Mouse (Mus musculus): Measurements from ENCODE around the gene Runx2. TPM values are rescaled to one million over a fixed set of nuclear protein-coding genes. Genes with fewer than 3 reads are reported as not detected.

Runx2 gene
- polyA plus RNA-seq, 1 experiment from 2014 or later, result 1.3 TPM

- H3K27me3 ChIP-seq, result 0 out of 2 replicates have a peak, but pooled peaks cover 6% of the 10 kb centered on the region
- H3K9ac ChIP-seq, result no peak overlapping the region
- ATAC-seq (replicated peaks; ENCODE audit: low FRiP score), result no peak
- no peak overlapping the region for H3K4me3 ChIP-seq (replicated peaks)
- no peak overlapping the region for H3K27ac ChIP-seq
- no peaks in the 10 kb centered on the region for H3K36me3 ChIP-seq
- no peaks in the 10 kb centered on the region for H3K4me1 ChIP-seq
- no peak overlapping the region for H3K4me2 ChIP-seq
- WGBS, result 52% methylated on average over 5 of the region's 5 CpGs
- no peaks in the 10 kb centered on the region for H3K9me3 ChIP-seq (replicated peaks)
Observed at GRCm38 (mm10) chr17:44540699-44541098, 273.9 kb downstream of the Runx2 start.

GRCm38 (mm10) chr17:44538921-44539320 lies 275.7 kb downstream of the Runx2 start:
- Histone ChIP-seq H3K9me3 (replicated peaks) (no peaks in the 10 kb centered on the region), H3K4me1 (no peaks in the 10 kb centered on the region), H3K9ac (no peak overlapping the region), H3K27ac (no peak overlapping the region), H3K4me2 (no peak overlapping the region), H3K27me3 (0 out of 2 replicates have a peak, but pooled peaks cover 6% of the 10 kb centered on the region), H3K4me3 (replicated peaks) (no peak overlapping the region), H3K36me3 (no peaks in the 10 kb centered on the region)
- ATAC-seq (replicated peaks; ENCODE audit: low FRiP score), result no peak
- 46% methylated on average over 11 of the region's 11 CpGs for WGBS

DNA sequence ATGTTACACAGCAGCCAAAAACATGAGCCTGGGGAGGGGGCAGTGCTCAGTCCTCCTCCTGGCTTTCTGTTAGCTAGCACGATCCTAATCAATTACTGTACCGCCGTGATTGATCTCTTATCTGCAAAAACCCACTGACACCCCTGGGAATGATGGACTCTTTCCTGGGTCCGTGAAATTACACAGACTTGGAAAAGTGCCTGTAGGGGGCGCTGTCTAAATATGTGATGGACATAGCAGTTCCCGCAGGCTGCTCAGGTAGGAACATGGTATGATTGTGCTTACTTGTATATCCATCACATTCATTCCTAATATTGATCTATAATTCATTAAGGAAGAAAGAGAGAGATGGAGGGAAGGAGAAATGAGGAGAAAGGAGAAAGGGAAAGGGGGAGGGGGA lies 284.6 kb downstream of the Runx2 start:
- Histone ChIP-seq H3K27ac (no peak overlapping the region), H3K27me3 (no peaks in the 10 kb centered on the region), H3K4me1 (no peaks in the 10 kb centered on the region), H3K4me3 (replicated peaks) (no peak overlapping the region), H3K4me2 (no peak overlapping the region), H3K9me3 (replicated peaks) (no peaks in the 10 kb centered on the region), H3K36me3 (no peaks in the 10 kb centered on the region), H3K9ac (no peak overlapping the region)
- no peak for ATAC-seq (replicated peaks; ENCODE audit: low FRiP score)
- 79% methylated on average over 6 of the region's 6 CpGs for WGBS

DNA sequence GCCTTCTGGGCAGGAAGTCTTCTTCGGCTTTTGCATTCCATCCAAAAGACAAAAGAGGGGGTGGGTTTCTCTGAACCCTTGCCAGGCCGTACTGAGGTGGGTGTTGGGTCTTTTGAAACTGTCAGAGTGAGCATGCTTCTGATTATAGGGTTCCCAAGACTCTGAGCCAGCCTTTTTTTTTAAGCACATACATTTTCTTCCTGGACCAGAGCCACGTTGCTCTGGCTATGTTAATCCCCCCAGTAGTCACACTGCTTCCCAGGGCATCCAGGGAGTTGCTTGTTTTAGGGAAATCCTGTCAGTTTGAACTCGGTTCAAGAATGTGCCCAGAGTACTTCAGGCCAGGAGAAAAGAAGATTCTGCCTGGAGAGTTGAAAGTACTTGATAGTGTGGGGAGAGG lies 286.0 kb downstream of the Runx2 start:
- Histone ChIP-seq H3K4me2 (no peak overlapping the region), H3K27ac (no peak overlapping the region), H3K4me1 (no peaks in the 10 kb centered on the region), H3K27me3 (no peaks in the 10 kb centered on the region), H3K36me3 (no peaks in the 10 kb centered on the region), H3K9ac (no peak overlapping the region), H3K9me3 (replicated peaks) (no peaks in the 10 kb centered on the region), H3K4me3 (replicated peaks) (no peak overlapping the region)
- ATAC-seq (replicated peaks; ENCODE audit: low FRiP score), result no peak
- WGBS, result 52% methylated on average over 4 of the region's 4 CpGs

DNA sequence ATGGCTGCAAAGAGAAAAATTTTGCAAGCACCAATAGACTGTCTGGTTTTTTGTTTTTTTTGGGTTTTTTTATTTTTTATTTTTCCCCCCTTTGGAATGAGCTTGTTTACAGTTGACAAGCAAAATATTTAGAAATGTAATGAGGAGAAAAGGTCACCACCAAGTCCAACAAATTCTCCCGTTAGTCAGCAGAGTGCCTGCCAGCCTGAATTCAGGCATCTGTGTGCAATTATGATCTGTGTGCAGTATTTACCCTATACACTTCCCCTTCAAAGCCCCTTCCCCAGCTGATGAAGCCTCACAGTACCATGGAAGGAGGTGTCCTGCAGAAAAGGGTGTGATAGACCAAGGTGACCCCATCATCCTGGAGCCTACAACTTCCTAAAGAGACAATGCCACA lies 290.5 kb downstream of the Runx2 start:
- WGBS, result 81% methylated on average over 1 of the region's 1 CpGs
- ATAC-seq (replicated peaks; ENCODE audit: low FRiP score), result no peak
- no peaks in the 10 kb centered on the region for H3K27me3 ChIP-seq
- peaks cover 9% of the 10 kb centered on the region; the same call in 1 of the 2 replicates for H3K4me1 ChIP-seq
- H3K27ac ChIP-seq, result no peak overlapping the region
- no peaks in the 10 kb centered on the region for H3K9me3 ChIP-seq (replicated peaks)
- H3K4me2 ChIP-seq, result no peak overlapping the region
- no peaks in the 10 kb centered on the region for H3K36me3 ChIP-seq
- H3K4me3 ChIP-seq (replicated peaks), result no peak overlapping the region
- no peak overlapping the region for H3K9ac ChIP-seq

DNA sequence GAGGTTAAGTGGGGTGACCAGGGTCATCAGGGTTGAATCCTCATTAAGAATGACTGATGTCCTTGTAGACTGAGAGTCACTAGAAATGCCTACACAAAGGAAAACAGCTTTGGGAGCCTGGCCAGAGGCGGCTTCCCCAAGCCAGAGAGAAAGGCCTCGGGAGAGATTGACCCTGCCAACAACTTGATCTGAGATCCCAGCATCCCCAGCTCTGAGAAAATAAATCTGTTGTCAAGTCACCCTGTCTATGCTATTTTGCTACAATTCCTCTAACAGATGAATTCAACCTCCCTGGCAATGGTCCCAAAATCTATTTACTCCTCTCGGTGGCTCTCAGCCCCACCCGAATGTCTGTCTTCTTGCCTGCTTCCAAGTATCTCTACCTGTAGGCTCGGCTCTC lies 291.7 kb downstream of the Runx2 start:
- ATAC-seq (replicated peaks; ENCODE audit: low FRiP score), result no peak
- no peak overlapping the region for H3K27ac ChIP-seq
- H3K4me2 ChIP-seq, result no peak overlapping the region
- WGBS, result 32% methylated on average over 5 of the region's 5 CpGs
- H3K27me3 ChIP-seq, result no peaks in the 10 kb centered on the region
- no peaks in the 10 kb centered on the region for H3K36me3 ChIP-seq
- peaks cover 10% of the 10 kb centered on the region; the same call in 1 of the 2 replicates for H3K4me1 ChIP-seq
- H3K4me3 ChIP-seq (replicated peaks), result no peak overlapping the region
- no peak overlapping the region for H3K9ac ChIP-seq
- no peaks in the 10 kb centered on the region for H3K9me3 ChIP-seq (replicated peaks)

DNA sequence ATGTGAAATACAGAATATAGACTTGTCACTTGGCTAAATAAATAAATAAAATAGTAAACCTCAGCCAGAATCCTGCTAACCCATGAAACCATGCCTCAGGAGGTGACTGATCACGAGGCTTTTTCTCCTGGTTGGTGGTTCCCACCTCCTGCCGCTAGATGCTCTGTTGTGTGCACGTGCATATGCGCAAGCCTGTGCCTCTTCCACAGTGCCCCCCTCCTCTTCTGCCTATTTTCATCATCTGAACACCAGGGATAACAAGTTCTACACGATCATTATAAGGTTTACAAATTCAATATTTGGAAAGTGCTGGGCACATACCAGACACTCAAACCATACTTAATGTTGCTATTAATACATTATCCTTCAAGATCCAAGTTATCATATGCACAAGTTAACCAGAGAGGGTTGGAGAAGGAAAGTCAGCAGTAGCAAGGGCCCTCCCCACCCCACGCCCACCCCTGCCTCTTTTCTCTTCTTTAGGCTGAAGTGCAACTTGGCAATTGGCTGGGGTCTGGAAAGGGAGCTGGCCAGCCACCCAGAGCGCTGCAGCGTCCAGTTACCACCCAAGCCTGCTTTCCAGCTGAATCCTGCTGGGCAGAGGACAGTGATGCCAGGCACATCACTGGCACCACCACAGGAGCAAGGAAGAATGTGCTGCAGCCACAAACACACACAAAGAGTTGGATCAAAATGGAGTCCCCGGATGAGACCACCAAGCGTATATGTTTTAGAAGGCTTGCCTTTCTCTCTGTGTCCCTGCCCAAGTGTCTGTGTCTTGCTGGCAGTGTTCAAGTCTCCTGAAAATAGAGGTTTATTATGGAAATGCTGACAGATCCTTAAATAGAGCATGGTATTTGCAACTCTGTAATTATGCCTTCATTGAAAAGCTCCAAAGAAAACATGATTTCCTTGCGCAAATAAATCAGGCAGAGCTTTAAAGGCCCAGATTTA lies 294.2 kb downstream of the Runx2 start:
- WGBS, result 83% methylated on average over 11 of the region's 11 CpGs
- no peaks in the 10 kb centered on the region for H3K36me3 ChIP-seq
- H3K9me3 ChIP-seq (replicated peaks), result no peaks in the 10 kb centered on the region
- H3K4me2 ChIP-seq, result no peak overlapping the region
- H3K4me3 ChIP-seq (replicated peaks), result no peak overlapping the region
- peaks cover 10% of the 10 kb centered on the region; the same call in 1 of the 2 replicates for H3K4me1 ChIP-seq
- H3K9ac ChIP-seq, result no peak overlapping the region
- H3K27ac ChIP-seq, result no peak overlapping the region
- no peaks in the 10 kb centered on the region for H3K27me3 ChIP-seq
- ATAC-seq (replicated peaks; ENCODE audit: low FRiP score), result no peak

GRCm38 (mm10) chr17:44519356-44519755 lies 295.2 kb downstream of the Runx2 start:
- Histone ChIP-seq H3K9ac (no peak overlapping the region), H3K9me3 (replicated peaks) (no peaks in the 10 kb centered on the region), H3K27me3 (no peaks in the 10 kb centered on the region), H3K27ac (peak overlapping the region; percentile 62; the same call in 1 of the 2 replicates), H3K36me3 (no peaks in the 10 kb centered on the region), H3K4me2 (no peak overlapping the region), H3K4me3 (replicated peaks) (no peak overlapping the region), H3K4me1 (peaks cover 10% of the 10 kb centered on the region; the same call in 1 of the 2 replicates)
- no peak for ATAC-seq (replicated peaks; ENCODE audit: low FRiP score)
- 62% methylated on average over 3 of the region's 3 CpGs for WGBS

- H3K9me3 ChIP-seq (replicated peaks), result no peaks in the 10 kb centered on the region
- no peak for ATAC-seq (replicated peaks; ENCODE audit: low FRiP score)
Observed at GRCm38 (mm10) chr17:44518156-44518555, 296.4 kb downstream of the Runx2 start.

DNA sequence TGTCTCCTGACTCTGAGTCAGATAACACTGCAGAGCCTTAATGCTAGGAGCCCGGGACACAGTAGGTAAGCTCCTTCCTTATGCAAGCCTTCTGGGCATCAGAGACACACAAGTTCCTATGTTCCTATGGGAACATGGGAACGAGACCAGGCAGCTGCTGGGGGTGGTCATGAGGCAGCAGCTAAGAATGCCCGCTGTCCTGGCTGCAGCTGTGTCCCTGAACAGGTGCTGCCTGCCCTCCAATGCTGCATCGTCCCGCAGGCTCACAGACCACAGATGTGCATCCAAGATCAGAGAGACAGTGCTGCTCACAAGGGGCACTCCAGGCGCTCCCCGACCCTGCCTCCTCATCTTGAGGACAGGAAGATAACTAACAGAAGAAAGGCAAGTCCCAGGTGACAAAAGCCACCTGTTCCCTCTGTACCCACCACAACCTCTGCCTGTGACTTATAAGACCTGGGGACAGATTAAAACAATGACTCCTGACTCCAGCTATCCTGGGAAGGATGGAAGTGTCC lies 306.3 kb downstream of the Runx2 start:
- Histone ChIP-seq H3K4me1 (no peaks in the 10 kb centered on the region), H3K27me3 (no peaks in the 10 kb centered on the region), H3K27ac (no peak overlapping the region), H3K36me3 (no peaks in the 10 kb centered on the region), H3K4me3 (replicated peaks) (no peak overlapping the region), H3K9ac (no peak overlapping the region), H3K9me3 (replicated peaks) (no peaks in the 10 kb centered on the region), H3K4me2 (no peak overlapping the region)
- WGBS, result 60% methylated on average over 7 of the region's 7 CpGs
- no peak for ATAC-seq (replicated peaks; ENCODE audit: low FRiP score)

More at GRCm38 (mm10) chr17:44518156-44518555, 296.4 kb downstream of the Runx2 start:
- Histone ChIP-seq H3K4me1 (peaks cover 9% of the 10 kb centered on the region; the same call in 1 of the 2 replicates), H3K4me3 (replicated peaks) (no peak overlapping the region), H3K4me2 (no peak overlapping the region), H3K36me3 (no peaks in the 10 kb centered on the region), H3K27me3 (no peaks in the 10 kb centered on the region), H3K27ac (no peak overlapping the region), H3K9ac (no peak overlapping the region)
- 97% methylated on average over 6 of the region's 6 CpGs for WGBS

- ATAC-seq (replicated peaks; ENCODE audit: low FRiP score), result no peak
- Histone ChIP-seq H3K9me3 (replicated peaks) (no peaks in the 10 kb centered on the region), H3K36me3 (no peaks in the 10 kb centered on the region), H3K4me3 (replicated peaks) (no peak overlapping the region), H3K27ac (no peak overlapping the region), H3K9ac (no peak overlapping the region), H3K4me2 (no peak overlapping the region), H3K4me1 (no peaks in the 10 kb centered on the region), H3K27me3 (no peaks in the 10 kb centered on the region)
- 84% methylated on average over 3 of the region's 3 CpGs for WGBS
Observed at GRCm38 (mm10) chr17:44507741-44508140, 306.9 kb downstream of the Runx2 start.

GRCm38 (mm10) chr17:44506524-44506923 lies 308.1 kb downstream of the Runx2 start:
- no peak for ATAC-seq (replicated peaks; ENCODE audit: low FRiP score)
- 57% methylated on average over 3 of the region's 3 CpGs for WGBS
- no peaks in the 10 kb centered on the region for H3K27me3 ChIP-seq
- no peak overlapping the region for H3K9ac ChIP-seq
- H3K27ac ChIP-seq, result no peak overlapping the region
- H3K4me2 ChIP-seq, result no peak overlapping the region
- no peaks in the 10 kb centered on the region for H3K4me1 ChIP-seq
- H3K9me3 ChIP-seq (replicated peaks), result no peaks in the 10 kb centered on the region
- H3K4me3 ChIP-seq (replicated peaks), result no peak overlapping the region
- H3K36me3 ChIP-seq, result no peaks in the 10 kb centered on the region

All from kidney, embryonic 15.5 days (tissue).